In genomic region chr11:50441637-50442036, GRCm38 (mm10) we compare ENCODE assay signal across 11 mouse cellular contexts. TPM values are rescaled to one million over a fixed set of nuclear protein-coding genes. Genes with fewer than 3 reads are reported as not detected.
DNase-seq lines count a peak whose midpoint lies in the region; ATAC-seq lines count a peak whose summit lies in the region.
"Had no signal": no experiment of that assay in that cellular context is flagged by ENCODE, and none has a peak within 500 bp of the region (broad histone marks: within the 10 kb centered on the region; RNA-seq: fewer than 3 reads in every experiment).

No protein-coding gene starts in this region.

- H3K4me1 ChIP-seq in heart, embryonic 12.5 days (replicated peaks): no peaks in the 10 kb centered on the region
- H3K4me1 ChIP-seq: embryonic facial prominence, embryonic 12.5 days had no signal

- ATAC-seq in heart, embryonic 12.5 days (ENCODE audit: insufficient number of reproducible peaks, low FRiP score): no peak

- H3K9ac ChIP-seq in heart, embryonic 12.5 days: no peak overlapping the region
- H3K9ac ChIP-seq: embryonic facial prominence, embryonic 12.5 days had no signal

- H3K27ac ChIP-seq in heart, embryonic 12.5 days (ENCODE audit: poor library complexity, severe bottlenecking): no peak overlapping the region
- H3K27ac ChIP-seq: embryonic facial prominence, embryonic 12.5 days had no signal

- H3K36me3 ChIP-seq in heart, embryonic 12.5 days: no peaks in the 10 kb centered on the region
- H3K36me3 ChIP-seq: embryonic facial prominence, embryonic 12.5 days had no signal

- H3K4me3 ChIP-seq in heart, embryonic 12.5 days: no peak overlapping the region
- H3K4me3 ChIP-seq: embryonic facial prominence, embryonic 12.5 days; megakaryocyte, embryonic 14.5 days had no signal

- no peak overlapping the region for H3K4me2 ChIP-seq in heart, embryonic 12.5 days
- H3K4me2 ChIP-seq: embryonic facial prominence, embryonic 12.5 days had no signal

- H3K9me3 ChIP-seq in heart, embryonic 12.5 days (replicated peaks): no peaks in the 10 kb centered on the region
- H3K9me3 ChIP-seq: embryonic facial prominence, embryonic 12.5 days; megakaryocyte, embryonic 14.5 days had no signal

- 53% methylated on average over 9 of the region's 9 CpGs for WGBS in heart, embryonic 12.5 days

- H3K27me3 ChIP-seq in heart, embryonic 12.5 days (replicated peaks): peaks cover 16% of the 10 kb centered on the region

- peak; percentile 28 to 39 for DNase-seq in heart, adult 9 months (ENCODE audit: low spot score in 2 of 2)
- DNase-seq in brain, adult 2 months (ENCODE audit: low read depth, low spot score): peak; percentile 92
- peak; percentile 79 for DNase-seq in layer of hippocampus, adult 9-11 months
- peak; percentile 60 for DNase-seq in lung, postnatal 36 days
- no peak for DNase-seq in embryo, embryonic 10 days (ENCODE audit: low spot score)
- no peak for DNase-seq in kidney, postnatal 10 days
- DNase-seq in spleen, postnatal 4 days (ENCODE audit: low spot score in 2 of 2): no peak
- DNase-seq: kidney, postnatal 14 days had no signal

RNA-seq across cellular contexts. Expression of gene Rufy1, which starts 10.7 kb away (rescaled TPM):
- 19.6 and 21.8 TPM in 2 replicates for polyA plus RNA-seq in heart, embryonic 12.5 days (2016; fragmentation: Nextera tagmentation; extraction: Ambion mirVana)

Comparison
In these comparisons a context has a peak if more than half of its experiments do, and no peak if none do; other contexts are left out.
1. DNase-seq: peak in heart, adult 9 months (2 of 2), brain, adult 2 months (single experiment), layer of hippocampus, adult 9-11 months (single experiment) and lung, postnatal 36 days (single experiment); none in embryo, embryonic 10 days (single experiment), kidney, postnatal 10 days (single experiment) and spleen, postnatal 4 days (0 of 2).